Mouse (Mus musculus): ENCODE results near the gene Zfp786.

Gene Zfp786

GRCm38 (mm10) chr6:47821236-47821635 is 9.4 kb downstream of the Zfp786 start:
- no peak for DNase-seq (ENCODE audit: low read depth, low spot score)

GRCm38 (mm10) chr6:47819626-47820325 is 10.9 kb downstream of the Zfp786 start:
- DNase-seq (ENCODE audit: low read depth, low spot score), result no peak

- DNase-seq (ENCODE audit: low read depth, low spot score), result no peak
Measured at GRCm38 (mm10) chr6:47818721-47819120, 11.9 kb downstream of the Zfp786 start.

- DNase-seq (ENCODE audit: low read depth, low spot score), result no peak
Measured at GRCm38 (mm10) chr6:47816151-47816550, 14.5 kb downstream of the Zfp786 start.

GRCm38 (mm10) chr6:47813257-47813878 is 17.3 kb downstream of the Zfp786 start, which contains the start of gene Pdia4:
Gene Pdia4 (minus strand): TSS chr6:47813430.
- DNase-seq (ENCODE audit: low read depth, low spot score), result peak; percentile 97

GRCm38 (mm10) chr6:47812271-47812915 is 18.3 kb downstream of the Zfp786 start:
- DNase-seq (ENCODE audit: low read depth, low spot score), result no peak

GRCm38 (mm10) chr6:47811324-47811723 is 19.3 kb downstream of the Zfp786 start:
- DNase-seq (ENCODE audit: low read depth, low spot score), result no peak

- DNase-seq (ENCODE audit: low read depth, low spot score), result no peak
Measured at GRCm38 (mm10) chr6:47810181-47810580, 20.5 kb downstream of the Zfp786 start.

- no peak for DNase-seq (ENCODE audit: low read depth, low spot score)
Measured at GRCm38 (mm10) chr6:47809053-47809452, 21.6 kb downstream of the Zfp786 start.

- no peak for DNase-seq (ENCODE audit: low read depth, low spot score)
Measured at GRCm38 (mm10) chr6:47808545-47808944, 22.1 kb downstream of the Zfp786 start.

GRCm38 (mm10) chr6:47807419-47807818 is 23.2 kb downstream of the Zfp786 start:
- DNase-seq (ENCODE audit: low read depth, low spot score), result no peak

GRCm38 (mm10) chr6:47805520-47805919 is 25.1 kb downstream of the Zfp786 start:
- no peak for DNase-seq (ENCODE audit: low read depth, low spot score)

GRCm38 (mm10) chr6:47799079-47799478 is 31.6 kb downstream of the Zfp786 start:
- DNase-seq (ENCODE audit: low read depth, low spot score), result no peak

GRCm38 (mm10) chr6:47794106-47794830 is 36.4 kb downstream of the Zfp786 start:
- DNase-seq (ENCODE audit: low read depth, low spot score), result no peak

GRCm38 (mm10) chr6:47793284-47793683 is 37.4 kb downstream of the Zfp786 start:
- no peak for DNase-seq (ENCODE audit: low read depth, low spot score)

GRCm38 (mm10) chr6:47792533-47792932 is 38.1 kb downstream of the Zfp786 start:
- no peak for DNase-seq (ENCODE audit: low read depth, low spot score)

- DNase-seq (ENCODE audit: low read depth, low spot score), result no peak
Measured at GRCm38 (mm10) chr6:47790745-47791144, 39.9 kb downstream of the Zfp786 start.

- no peak for DNase-seq (ENCODE audit: low read depth, low spot score)
Measured at GRCm38 (mm10) chr6:47788821-47789220, 41.8 kb downstream of the Zfp786 start.

GRCm38 (mm10) chr6:47787941-47788736 is 42.5 kb downstream of the Zfp786 start:
- no peak for DNase-seq (ENCODE audit: low read depth, low spot score)

GRCm38 (mm10) chr6:47784707-47785412 is 45.8 kb downstream of the Zfp786 start:
- no peak for DNase-seq (ENCODE audit: low read depth, low spot score)

Data from WW6 (cell line).